23 mouse cellular contexts compared by ENCODE assay signal in the genomic region with DNA sequence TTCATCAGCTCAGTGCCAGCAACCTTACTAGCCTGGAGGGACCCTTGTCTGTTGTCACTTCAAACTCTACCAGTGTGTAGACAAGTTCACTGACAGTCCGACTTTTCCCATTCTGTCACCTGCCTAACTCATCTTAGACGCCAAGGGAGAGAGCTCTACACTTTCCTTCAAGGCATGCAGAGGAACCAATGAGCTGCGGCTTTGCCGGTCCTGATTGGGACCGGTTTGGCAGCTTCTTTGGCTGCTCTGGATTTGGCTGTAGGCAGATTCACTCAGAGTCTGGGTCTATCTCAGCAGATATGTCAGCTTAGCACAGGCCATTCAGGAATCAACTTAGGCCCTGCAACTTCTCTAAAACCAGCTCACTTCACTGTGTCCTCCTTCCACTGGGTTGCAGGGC.
DNase-seq lines count a peak whose midpoint lies in the region; ATAC-seq and TF ChIP-seq lines count a peak whose summit lies in the region.
"Had no signal": no experiment of that assay in that cellular context is flagged by ENCODE, and none has a peak within 500 bp of the region (broad histone marks: within the 10 kb centered on the region; RNA-seq: fewer than 3 reads in every experiment).

No protein-coding gene starts in this region.

- no peaks in the 10 kb centered on the region for H3K36me3 ChIP-seq in lung, embryonic 14.5 days (ENCODE audit: insufficient read depth)
- H3K36me3 ChIP-seq: heart, embryonic 15.5 days; neural tube, embryonic 15.5 days had no signal

- peak; percentile 9 for DNase-seq in embryo, embryonic 9.5 days (ENCODE audit: extremely low spot score)
- no peak for DNase-seq in embryo, embryonic 11 days
- DNase-seq in lung, embryonic 14.5 days = peak; percentile 11
- DNase-seq in lung, adult 18-20 months = no peak
- DNase-seq in fat pad, adult 2 months (ENCODE audit: extremely low read depth, low read depth, low spot score) = peak; percentile 42
- DNase-seq in gastrocnemius, postnatal 10 days = no peak
- no peak for DNase-seq in heart, postnatal 14 days
- DNase-seq: adrenal gland, postnatal 36 days; cerebellum, adult 9-10 months; gastrocnemius, postnatal 14 days; heart, adult 2 months; kidney, postnatal 25 days; lung, postnatal 10 days; right cerebral cortex, adult 18-20 months; right cerebral cortex, postnatal 4 days; thymus, adult 18-20 months; thymus, postnatal 4 days had no signal

- no peak overlapping the region for H3K4me3 ChIP-seq in lung, embryonic 14.5 days (ENCODE audit: low read depth, low read length)
- H3K4me3 ChIP-seq: forebrain, embryonic 13.5 days; heart, adult 2 months; heart, embryonic 15.5 days; neural tube, embryonic 15.5 days had no signal

- no peak overlapping the region for H3K4me2 ChIP-seq in lung, embryonic 14.5 days
- H3K4me2 ChIP-seq: forebrain, embryonic 13.5 days; heart, embryonic 15.5 days; midbrain, embryonic 11.5 days; neural tube, embryonic 15.5 days had no signal

- no peak overlapping the region for H3K27ac ChIP-seq in lung, embryonic 14.5 days (ENCODE audit: low read depth)
- H3K27ac ChIP-seq: forebrain, embryonic 13.5 days; heart, adult 2 months; heart, embryonic 15.5 days; hindbrain, postnatal 0 days; neural tube, embryonic 15.5 days had no signal

- 38% methylated on average over 5 of the region's 5 CpGs for WGBS in lung, embryonic 14.5 days

- TF ChIP-seq CTCF in lung, embryonic 14.5 days (IDR thresholded peaks at IDR 0.05; ENCODE audit: low read depth) = no peak

- H3K9me3 ChIP-seq in lung, embryonic 14.5 days (ENCODE audit: low read depth, low read length) = no peaks in the 10 kb centered on the region
- H3K9me3 ChIP-seq: forebrain, embryonic 13.5 days; heart, embryonic 15.5 days; neural tube, embryonic 15.5 days had no signal

- no peak for ATAC-seq in lung, embryonic 14.5 days (ENCODE audit: insufficient read depth)
- ATAC-seq: forebrain, embryonic 13.5 days; hindbrain, postnatal 0 days; intestine, embryonic 16.5 days had no signal

- H3K9ac ChIP-seq in lung, embryonic 14.5 days = no peak overlapping the region
- H3K9ac ChIP-seq: forebrain, embryonic 13.5 days; heart, embryonic 15.5 days; neural tube, embryonic 15.5 days had no signal

- intact Hi-C loops in heart, postnatal 14 days (cut with DNase I) = no loop called here

- no peaks in the 10 kb centered on the region for H3K27me3 ChIP-seq in lung, embryonic 14.5 days (ENCODE audit: insufficient read depth, low read length)
- H3K27me3 ChIP-seq: forebrain, embryonic 13.5 days; heart, embryonic 15.5 days; neural tube, embryonic 15.5 days had no signal

- no peaks in the 10 kb centered on the region for H3K4me1 ChIP-seq in lung, embryonic 14.5 days (ENCODE audit: insufficient read depth)

Comparison
In these comparisons a context has a peak if more than half of its experiments do, and no peak if none do; other contexts are left out.
1. DNase-seq: peak in embryo, embryonic 9.5 days (single experiment), lung, embryonic 14.5 days (single experiment) and fat pad, adult 2 months (single experiment); none in embryo, embryonic 11 days (single experiment), lung, adult 18-20 months (0 of 2), gastrocnemius, postnatal 10 days (single experiment) and heart, postnatal 14 days (0 of 2).